Mouse (Mus musculus) megakaryocyte, embryonic 14.5 days (primary cell): Measurements from ENCODE around the gene Pih1d1.

Experiments
- FLI1 ChIP-seq: IDR thresholded peaks from 2 replicates; pipeline ENCODE4 v1.6.1; 2012; ENCODE audit warnings: low read length, inconsistent platforms, mixed read lengths
- GATA1 ChIP-seq: IDR thresholded peaks from 3 replicates; pipeline ENCODE4 v1.6.1; 2012; ENCODE audit warnings: mixed read lengths, low read length, inconsistent platforms, borderline replicate concordance

DNA sequence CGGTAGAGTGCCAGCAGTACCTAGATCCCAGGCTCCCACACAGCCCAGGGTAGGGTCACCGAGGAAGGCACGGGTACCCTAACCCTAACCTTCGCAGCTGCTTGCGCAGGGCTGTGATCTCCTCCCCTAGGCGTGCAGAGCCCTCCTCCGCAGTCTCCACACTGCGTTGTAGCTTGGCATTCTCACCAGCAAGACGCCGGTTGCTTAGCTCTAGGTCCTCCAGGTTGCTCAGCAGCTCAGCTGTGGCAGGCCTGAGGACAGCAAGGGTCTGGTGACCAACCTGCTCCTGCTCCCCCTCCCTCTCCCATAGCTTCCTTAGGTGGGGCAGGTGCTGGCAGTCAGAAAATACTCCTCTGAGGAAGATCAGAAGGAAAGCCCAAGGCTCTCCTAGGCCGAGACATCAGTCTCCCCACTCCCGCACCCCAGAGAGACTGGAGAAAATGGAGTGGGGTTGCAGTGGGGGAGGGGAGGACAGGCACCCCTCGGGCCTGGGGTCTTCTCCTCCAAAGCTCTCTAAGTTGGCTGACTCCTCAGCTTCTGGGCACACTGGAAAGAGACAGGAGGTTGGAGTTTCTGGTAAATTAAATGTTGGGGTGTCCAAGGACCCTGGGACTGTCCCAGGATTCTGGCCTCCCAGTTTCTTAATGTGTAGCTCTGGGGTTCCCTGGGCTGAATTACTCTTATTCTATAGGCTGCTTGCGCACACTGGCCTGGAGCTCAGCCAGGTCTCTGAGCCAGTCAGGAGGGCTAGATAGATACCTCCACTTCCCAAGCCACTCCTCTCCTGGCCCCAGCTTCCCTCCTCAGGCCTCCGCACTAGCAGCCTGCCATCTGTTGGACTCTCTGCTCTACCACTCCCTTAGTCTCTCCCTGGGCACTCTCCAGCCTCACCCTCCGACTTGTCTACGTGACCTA, 40.0 kb downstream of the Pih1d1 start:
- no peak for TF ChIP-seq GATA1
- TF ChIP-seq FLI1 = no peak
